Mouse (Mus musculus) left cerebral cortex, adult 6 months (tissue): ENCODE measurements around the gene Slfn5. TPM values are rescaled to one million over a fixed set of nuclear protein-coding genes. Genes with fewer than 3 reads are reported as not detected.

ENCODE experiments used
- long read RNA-seq, 2 experiments: library from polyadenylated mRNA; unstranded; transcript quantifications; one replicate each; pipeline ENCODE4 v2.0.0; 2019 to 2020
- polyA plus RNA-seq: library from polyadenylated mRNA; unstranded; fragments of <200 nt; fragmentation: Nextera tagmentation; gene quantifications from 2 replicates; pipeline ENCODE4 v1.2.3, GENCODE M21; 2021

Slfn5 gene
- 0.66 and 0.78 TPM in 2 replicates for polyA plus RNA-seq
- long read RNA-seq, experiment 1, full-length matches to known transcripts: 1 of 1 reads
- long read RNA-seq, experiment 1, partial matches to known transcripts: 0 of 1 reads
- long read RNA-seq, experiment 1, other reads (novel, unspliced or antisense): 0 of 1 reads
- long read RNA-seq, experiment 2, partial matches to known transcripts: 2 of 4 reads
- long read RNA-seq, experiment 2, other reads (novel, unspliced or antisense): 2 of 4 reads

DNA sequence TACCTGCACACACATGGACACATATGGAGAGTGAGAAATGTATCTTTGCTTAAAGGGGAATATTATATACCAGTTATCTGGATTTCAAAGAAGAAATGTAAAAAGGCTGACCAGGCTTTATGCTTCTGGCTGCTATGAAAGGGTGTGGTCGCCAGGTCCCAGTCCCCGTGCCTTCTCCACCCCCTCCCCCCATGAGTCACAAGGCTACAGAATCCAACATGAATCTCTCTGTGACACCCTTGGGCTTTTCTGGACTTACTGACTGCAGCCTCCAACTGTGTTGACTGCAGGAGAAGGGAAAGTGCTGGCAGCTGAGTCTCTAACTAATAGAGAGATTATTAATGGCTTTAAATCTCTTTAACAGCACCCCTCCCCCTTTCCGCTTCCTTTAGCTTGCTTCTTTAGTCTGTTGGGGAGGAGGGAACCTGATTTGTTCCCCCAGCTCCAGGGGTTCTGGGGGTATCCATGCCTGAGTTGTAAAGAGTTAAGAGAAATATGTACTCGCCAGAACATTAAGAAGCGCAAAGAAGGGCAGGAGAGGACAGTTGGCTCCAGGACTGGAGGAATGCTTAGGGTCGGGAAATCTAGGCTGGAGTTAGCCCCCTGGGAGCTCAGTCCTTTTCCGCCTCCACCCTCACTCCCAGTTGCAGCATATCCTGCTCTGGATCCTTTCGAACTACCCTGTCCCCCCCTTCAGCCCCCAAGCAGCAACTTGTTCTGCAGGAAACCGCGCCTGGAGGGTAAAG is at the start of gene Slfn5:
Gene Slfn5, plus strand, starts transcription at position 614 of the 746 bp plus-strand sequence.

DNA sequence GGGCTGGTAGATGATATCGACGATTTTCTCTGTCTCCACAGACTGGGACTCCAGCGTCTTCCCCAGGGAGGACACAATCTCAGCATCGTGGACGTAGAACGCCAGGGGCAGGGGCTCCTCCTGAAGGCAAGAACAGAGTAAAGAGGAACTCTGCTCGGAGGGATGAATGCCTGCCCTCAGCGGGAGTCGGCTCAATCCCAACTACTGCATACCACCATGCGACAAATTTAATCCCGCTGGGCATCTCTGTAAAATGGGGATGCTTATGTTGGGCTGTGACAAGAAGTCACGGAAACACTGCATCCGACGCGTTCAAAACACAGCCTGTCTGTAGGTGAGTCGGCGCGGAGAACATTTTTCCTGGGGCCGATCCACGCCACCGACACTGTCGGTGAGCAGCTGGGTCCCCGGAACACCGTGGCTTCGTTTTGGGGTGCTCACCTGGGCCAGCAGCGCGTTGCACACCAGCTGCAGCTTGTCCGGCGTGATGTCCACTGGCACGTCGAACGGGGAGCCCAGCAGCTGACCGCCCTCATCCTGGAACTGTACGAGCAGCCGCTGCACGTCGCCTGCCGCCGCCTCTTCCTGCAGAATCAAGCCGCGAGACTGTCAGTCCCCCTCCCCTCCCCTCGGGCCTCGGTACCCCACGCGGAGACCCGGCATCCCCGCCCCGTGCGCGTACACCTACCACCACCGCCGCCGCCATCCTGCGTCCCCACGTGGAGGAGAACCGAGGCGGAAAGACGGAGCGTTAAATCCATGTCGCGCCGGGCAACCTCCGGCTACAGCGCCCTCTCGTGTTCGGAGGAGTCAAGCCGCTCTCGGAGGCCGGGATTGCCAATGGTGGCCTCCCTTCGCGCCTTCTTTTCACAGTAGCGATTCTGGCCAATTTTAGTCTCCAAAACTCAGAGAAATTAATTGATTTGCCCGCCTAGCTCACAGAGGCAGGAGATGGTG is 43.2 kb upstream of the Slfn5 start, which contains the start of gene Nle1:
Gene Nle1, minus strand, starts transcription at position 761 of the 957 bp plus-strand sequence.

DNA sequence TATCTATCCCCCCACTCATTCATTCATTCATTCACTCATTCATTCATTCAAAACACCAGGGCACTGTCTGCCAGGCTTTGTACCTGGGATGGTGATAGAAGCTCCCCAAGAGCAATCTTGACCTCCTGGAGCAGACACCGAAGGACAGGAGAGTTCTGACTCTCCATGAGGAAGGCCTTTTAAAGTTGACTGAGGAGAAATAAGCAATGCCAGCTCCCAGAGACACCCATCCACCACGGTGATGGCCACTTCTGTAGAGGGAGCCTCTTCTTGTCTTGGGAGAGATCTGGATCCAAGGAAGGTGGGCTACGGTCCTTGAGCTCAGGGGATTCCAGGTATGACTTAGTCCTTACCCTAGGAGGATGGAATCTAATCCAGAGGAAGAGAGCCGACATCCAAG is 40.9 kb upstream of the Slfn5 start, which contains the start of gene Unc45b:
Gene Unc45b, plus strand, starts transcription at position 301 of the 400 bp plus-strand sequence.

DNA sequence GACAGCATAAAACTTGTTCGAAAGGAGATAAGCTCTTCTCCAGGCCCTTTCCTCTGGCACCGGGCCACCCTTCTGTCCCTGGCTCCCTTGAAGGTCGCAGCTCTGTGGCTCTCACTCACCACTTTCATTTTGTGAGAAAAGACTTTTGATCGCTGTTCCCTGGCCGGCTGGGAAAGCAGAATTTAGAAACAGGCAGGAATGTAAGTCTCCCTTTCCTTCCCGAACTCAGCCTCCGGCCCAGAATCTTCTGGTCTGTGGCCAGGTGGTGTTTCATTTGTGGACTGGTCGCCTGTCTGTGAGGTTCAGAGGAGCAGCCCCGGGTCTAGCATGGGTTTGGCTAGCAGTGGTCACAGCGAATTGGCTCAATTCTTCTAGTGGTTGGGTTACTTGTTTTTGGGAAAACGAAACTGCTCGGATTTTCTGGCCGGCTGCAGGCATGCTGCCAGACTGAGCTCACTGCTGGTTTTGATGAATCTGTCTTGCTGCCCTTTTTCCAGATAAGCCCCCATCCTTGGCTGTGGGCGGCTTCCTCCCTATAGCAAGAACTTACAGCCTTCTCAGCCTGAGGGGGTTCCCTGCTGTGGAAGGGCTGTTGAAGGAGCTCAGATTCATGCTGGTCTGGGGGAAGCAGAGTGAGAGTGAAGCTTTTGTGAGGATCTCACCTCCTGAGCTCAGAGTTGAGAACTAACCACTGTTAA is 40.5 kb downstream of the Slfn5 start, which contains the start of gene Slfn9:
Gene Slfn9, minus strand, starts transcription at position 362 of the 698 bp plus-strand sequence.

Other genes with a start within 250 kb of the Slfn5 start
- 0.15 and 0.32 TPM in 2 replicates for gene Cct6b, start 187.0 kb upstream of the Slfn5 start, polyA plus RNA-seq
- gene Zfp830, start 187.0 kb upstream of the Slfn5 start, polyA plus RNA-seq: 13.4 and 13.6 TPM in 2 replicates
- gene Lig3, start 170.2 kb upstream of the Slfn5 start, polyA plus RNA-seq: 3.6 TPM in 2 replicates
- 6.3 and 6.4 TPM in 2 replicates for gene Rffl, start 80.1 kb upstream of the Slfn5 start, polyA plus RNA-seq
- gene Rad51d, start 60.7 kb upstream of the Slfn5 start, polyA plus RNA-seq: 10.2 and 10.3 TPM in 2 replicates
- gene Fndc8, start 59.2 kb upstream of the Slfn5 start, polyA plus RNA-seq: 0.12 TPM in 1 of 2 replicates, not detected in the other
- gene Nle1, start 42.9 kb upstream of the Slfn5 start, polyA plus RNA-seq: 1.6 and 8.7 TPM in 2 replicates
- gene Unc45b, start 40.8 kb upstream of the Slfn5 start, polyA plus RNA-seq: 0.12 and 0.74 TPM in 2 replicates
- 0.20 and 0.25 TPM in 2 replicates for gene Slfn9, start 40.5 kb downstream of the Slfn5 start, polyA plus RNA-seq
- 0.23 TPM in 2 replicates for gene Slfn8, start 69.5 kb downstream of the Slfn5 start, polyA plus RNA-seq
- 1.1 and 2.1 TPM in 2 replicates for gene Slfn2, start 113.8 kb downstream of the Slfn5 start, polyA plus RNA-seq
- gene Slfn1, start 165.5 kb downstream of the Slfn5 start, polyA plus RNA-seq: not detected in 2 replicates
- not detected in 2 replicates for gene Slfn4, start 223.8 kb downstream of the Slfn5 start, polyA plus RNA-seq
- gene Slfn3, start 240.0 kb downstream of the Slfn5 start, polyA plus RNA-seq: 0.13 and 0.14 TPM in 2 replicates